Mouse (Mus musculus) brain, embryonic 14.5 days (tissue): Measurements from ENCODE around the gene Maml1.

Experiments
- CTCF ChIP-seq: fragments of 200-500 bp; IDR thresholded peaks from 2 replicates; pipeline ENCODE4 v1.5.1; 2012; ENCODE audit warnings: inconsistent platforms, mild to moderate bottlenecking, moderate library complexity, borderline replicate concordance; ENCODE audit not compliant: insufficient read depth, insufficient read length; ENCODE audit errors: extremely low read depth
- POLR2A ChIP-seq: fragments of 200-500 bp; IDR thresholded peaks from 2 replicates; pipeline ENCODE4 v1.6.1; 2012; ENCODE audit warnings: mild to moderate bottlenecking, inconsistent platforms, borderline replicate concordance; ENCODE audit not compliant: poor library complexity, insufficient read depth, insufficient read length, severe bottlenecking; ENCODE audit errors: extremely low read depth

DNA sequence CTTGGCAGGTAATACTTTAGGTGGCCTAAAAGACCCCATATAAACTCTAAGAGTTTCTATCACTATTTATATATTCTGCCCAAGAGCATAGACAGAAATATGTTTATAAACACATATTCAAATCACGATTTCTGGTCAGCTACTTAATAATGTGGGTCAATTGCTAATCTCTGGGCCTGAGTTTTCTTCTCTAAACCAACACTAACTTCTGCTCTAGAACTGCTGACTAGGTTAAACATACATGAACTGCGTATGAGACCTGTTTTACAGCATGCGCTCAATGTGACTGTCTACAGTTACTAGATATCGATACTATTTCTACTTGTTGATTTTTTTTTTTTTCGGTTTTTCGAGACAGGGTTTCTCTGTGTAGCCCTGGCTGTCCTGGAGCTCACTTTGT is 29.1 kb upstream of the Maml1 start:
- TF ChIP-seq CTCF = no peak
- no peak for TF ChIP-seq POLR2A
